Mouse (Mus musculus): ENCODE data around the gene Camk2d.

Gene Camk2d

GRCm38 (mm10) chr3:126752978-126753377 is 156.9 kb downstream of the Camk2d start:
- DNase-seq: no peak

GRCm38 (mm10) chr3:126758398-126758797 is 162.3 kb downstream of the Camk2d start:
- DNase-seq: no peak

GRCm38 (mm10) chr3:126760608-126761007 is 164.5 kb downstream of the Camk2d start:
- DNase-seq: no peak

- DNase-seq: no peak
These were observed 168.6 kb downstream of the Camk2d start for GRCm38 (mm10) chr3:126764745-126765144.

GRCm38 (mm10) chr3:126770056-126770455 is 174.0 kb downstream of the Camk2d start:
- DNase-seq: no peak

- no peak for DNase-seq
These were observed 174.9 kb downstream of the Camk2d start for GRCm38 (mm10) chr3:126771032-126771431.

GRCm38 (mm10) chr3:126771541-126771940 is 175.4 kb downstream of the Camk2d start:
- DNase-seq: peak; percentile 78

GRCm38 (mm10) chr3:126776001-126776400 is 179.9 kb downstream of the Camk2d start:
- no peak for DNase-seq

GRCm38 (mm10) chr3:126777101-126777500 is 181.0 kb downstream of the Camk2d start:
- DNase-seq: no peak

- DNase-seq: no peak
These were observed 181.8 kb downstream of the Camk2d start for GRCm38 (mm10) chr3:126777879-126778278.

GRCm38 (mm10) chr3:126780014-126780615 is 184.0 kb downstream of the Camk2d start:
- DNase-seq: no peak

- no peak for DNase-seq
These were observed 197.2 kb downstream of the Camk2d start for GRCm38 (mm10) chr3:126793035-126793964.

- no peak for DNase-seq
These were observed 199.8 kb downstream of the Camk2d start for GRCm38 (mm10) chr3:126795904-126796303.

- DNase-seq: no peak
These were observed 200.9 kb downstream of the Camk2d start for GRCm38 (mm10) chr3:126797025-126797424.

GRCm38 (mm10) chr3:126797810-126798209 is 201.7 kb downstream of the Camk2d start:
- DNase-seq: no peak

GRCm38 (mm10) chr3:126802988-126803387 is 206.9 kb downstream of the Camk2d start:
- no peak for DNase-seq

GRCm38 (mm10) chr3:126804968-126805367 is 208.9 kb downstream of the Camk2d start:
- no peak for DNase-seq

GRCm38 (mm10) chr3:126806145-126806544 is 210.0 kb downstream of the Camk2d start:
- no peak for DNase-seq

GRCm38 (mm10) chr3:126809915-126810314 is 213.8 kb downstream of the Camk2d start:
- DNase-seq: no peak

GRCm38 (mm10) chr3:126810372-126811090 is 214.4 kb downstream of the Camk2d start:
- DNase-seq: no peak

- no peak for DNase-seq
These were observed 215.5 kb downstream of the Camk2d start for GRCm38 (mm10) chr3:126811646-126812045.

- DNase-seq: no peak
These were observed 226.3 kb downstream of the Camk2d start for GRCm38 (mm10) chr3:126822374-126822773.

- no peak for DNase-seq
These were observed 228.8 kb downstream of the Camk2d start for GRCm38 (mm10) chr3:126824930-126825329.

Data from cerebellum, adult 11 months (tissue).